Mouse (Mus musculus) liver, postnatal 0 days (tissue): ENCODE data around the gene Arrdc2.
A peak's percentile ranks its signal among the peaks of the same experiment; 100 is the strongest.

Source experiments
- CTCF ChIP-seq: sonication (generic); IDR thresholded peaks from 2 replicates; pipeline ENCODE4 v1.5.1; 2016; ENCODE audit warnings: antibody characterized with exemption, low read depth
- EP300 ChIP-seq: IDR thresholded peaks from 2 replicates; pipeline ENCODE4 v1.6.1; 2016; ENCODE audit warnings: antibody characterized with exemption, low read depth, mild to moderate bottlenecking

- TF ChIP-seq CTCF = no peak
- TF ChIP-seq EP300 = peak; percentile 70
Observed at GRCm38 (mm10) chr8:70798281-70798680, 41.2 kb downstream of the Arrdc2 start.
